Mouse (Mus musculus) kidney, adult 2 months (tissue): Measurements from ENCODE around the gene Zfyve26. TPM values are rescaled to one million over a fixed set of nuclear protein-coding genes. Genes with fewer than 3 reads are reported as not detected.

Experiments used
- DNase-seq: peaks from one replicate; pipeline ENCODE4 v3.0.0; 2021
- H3K27ac ChIP-seq: fragments of 200-500 bp; 2 replicates; pipeline ENCODE4 v1.5.1; 2012; ENCODE audit warnings: low read depth, low read length, control low read depth, inconsistent platforms; ENCODE audit not compliant: insufficient read depth
- H3K27me3 ChIP-seq: fragments of 200-500 bp; replicated peaks from 2 replicates; pipeline ENCODE4 v1.6.1; 2012; ENCODE audit warnings: mild to moderate bottlenecking, moderate library complexity, low read length, inconsistent platforms; ENCODE audit not compliant: control insufficient read depth, insufficient read depth
- H3K36me3 ChIP-seq: fragments of 200-500 bp; 2 replicates; pipeline ENCODE4 v1.6.1; 2012; ENCODE audit warnings: mild to moderate bottlenecking, moderate library complexity, low read length, inconsistent platforms; ENCODE audit not compliant: control insufficient read depth, insufficient read depth
- H3K4me1 ChIP-seq: fragments of 200-500 bp; 2 replicates; pipeline ENCODE4 v1.6.1; 2011; ENCODE audit warnings: low read length; ENCODE audit not compliant: control insufficient read depth, insufficient read depth
- H3K4me3 ChIP-seq: fragments of 200-500 bp; 2 replicates; pipeline ENCODE4 v1.5.1; 2011; ENCODE audit warnings: mild to moderate bottlenecking, low read depth, low read length, control low read depth; ENCODE audit not compliant: insufficient read depth
- CTCF ChIP-seq: fragments of 200-500 bp; conservative IDR thresholded peaks from 2 replicates; pipeline ENCODE4 v1.5.1; 2011; ENCODE audit warnings: low read depth, mild to moderate bottlenecking, control low read depth, low read length, moderate library complexity, mixed read lengths; ENCODE audit not compliant: insufficient read depth, insufficient read length
- POLR2A ChIP-seq: fragments of 200-500 bp; IDR thresholded peaks from one replicate; pipeline ENCODE4 v1.6.1; 2011; ENCODE audit warnings: low read depth, low read length, control low read depth
- WGBS: fragments of 180-500 bp; shearing (Covaris S2); methylation state at CpG from one replicate; pipeline ENCODE4 v1.1.7; 2018; 5-methylcytosine and 5-hydroxymethylcytosine counted together
- polyA plus RNA-seq: library from polyadenylated mRNA; depleted of rRNA; stranded (reverse); fragments of >200 nt; gene quantifications from 2 replicates; pipeline ENCODE4 v1.2.3, GENCODE M21; 2012

Gene Zfyve26
- polyA plus RNA-seq, 1 experiment, result 20.6 TPM

DNA sequence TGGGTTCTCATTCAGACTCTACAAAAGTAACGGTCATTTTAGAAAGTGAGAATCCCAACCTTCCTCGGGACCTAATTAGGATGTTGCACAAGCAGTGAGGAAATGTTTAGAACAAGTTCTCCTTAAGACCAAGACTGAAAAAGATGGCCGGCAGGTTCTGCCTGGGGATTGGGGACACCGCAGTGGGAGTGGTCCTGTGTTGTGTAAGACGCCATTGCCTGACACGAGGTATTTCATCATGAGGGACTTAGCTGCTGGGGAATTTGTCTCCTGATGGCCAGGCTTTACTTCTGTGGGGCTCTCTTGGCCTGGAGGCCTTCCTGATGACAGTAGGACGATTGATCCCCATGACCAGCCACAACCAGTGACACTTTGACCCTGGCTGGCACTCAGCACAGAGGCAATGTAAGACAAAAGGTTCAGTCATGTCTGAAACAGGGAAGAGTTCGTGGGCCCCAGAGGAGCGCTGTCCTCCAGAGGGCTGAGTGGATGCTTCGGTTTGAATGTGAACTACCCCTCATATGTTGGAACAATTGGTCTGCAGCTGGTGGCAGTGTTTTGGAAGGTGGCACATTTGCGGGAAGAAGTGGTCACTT, 60.5 kb downstream of the Zfyve26 start:
- DNase-seq, result no peak
- Histone ChIP-seq H3K4me3 (no peak overlapping the region), H3K27ac (no peak overlapping the region), H3K4me1 (no peaks in the 10 kb centered on the region), H3K36me3 (no peaks in the 10 kb centered on the region; the same call in none of the 2 replicates), H3K27me3 (no peaks in the 10 kb centered on the region)
- whole genome bisulfite sequencing, result 89% methylated on average over 11 of the region's 11 CpGs
- no peak for TF ChIP-seq POLR2A
- TF ChIP-seq CTCF, result no peak

DNA sequence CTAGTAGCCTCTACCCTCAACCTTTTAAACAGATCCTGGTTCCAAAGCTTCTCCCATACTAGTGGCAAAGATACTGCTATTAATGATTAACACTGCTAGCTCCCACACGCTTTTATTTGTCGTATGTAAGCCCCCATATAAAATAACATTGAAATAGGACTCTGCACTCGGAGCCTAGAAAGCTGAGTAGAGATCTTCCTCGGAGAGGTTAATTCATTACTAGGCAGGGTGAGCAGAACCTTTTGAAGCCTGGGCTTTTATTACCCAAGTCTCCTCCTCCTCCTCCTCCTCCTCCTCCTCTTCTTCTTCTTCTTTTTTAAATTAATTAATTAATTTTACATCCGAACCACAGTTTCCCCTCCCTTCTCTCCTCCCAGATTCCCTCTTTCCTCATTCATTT, 78.6 kb downstream of the Zfyve26 start:
- no peak for TF ChIP-seq POLR2A
- no peak for TF ChIP-seq CTCF
- Histone ChIP-seq H3K4me3 (no peak overlapping the region), H3K27ac (no peak overlapping the region), H3K4me1 (no peaks in the 10 kb centered on the region), H3K36me3 (no peaks in the 10 kb centered on the region), H3K27me3 (no peaks in the 10 kb centered on the region)
- WGBS, result 24% methylated on average over 5 of the region's 5 CpGs
- DNase-seq, result peak; percentile 20

DNA sequence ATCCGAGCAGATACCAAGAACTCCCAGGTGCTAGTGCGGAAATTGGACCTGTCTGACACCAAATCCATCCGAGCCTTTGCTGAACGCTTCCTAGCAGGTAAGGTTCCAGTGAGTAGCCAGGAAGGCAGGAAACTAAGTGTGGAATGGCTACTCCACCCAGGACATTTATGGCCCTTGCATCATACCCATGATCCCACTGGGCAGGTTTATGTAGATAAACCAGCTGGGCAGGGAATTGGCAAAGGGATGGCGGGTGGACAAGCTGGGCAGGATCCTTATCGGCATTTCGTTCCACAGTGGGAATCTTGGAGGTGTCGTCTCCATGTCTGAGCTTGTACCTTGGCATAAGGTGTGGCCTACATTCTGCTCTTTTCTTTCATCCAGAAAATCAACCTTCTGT, 84.7 kb downstream of the Zfyve26 start:
- TF ChIP-seq POLR2A (no peak), CTCF (no peak)
- Histone ChIP-seq H3K27ac (no peak overlapping the region), H3K27me3 (no peaks in the 10 kb centered on the region), H3K4me1 (no peaks in the 10 kb centered on the region), H3K36me3 (no peaks in the 10 kb centered on the region), H3K4me3 (no peak overlapping the region)
- 89% methylated on average over 8 of the region's 8 CpGs for WGBS
- no peak for DNase-seq

DNA sequence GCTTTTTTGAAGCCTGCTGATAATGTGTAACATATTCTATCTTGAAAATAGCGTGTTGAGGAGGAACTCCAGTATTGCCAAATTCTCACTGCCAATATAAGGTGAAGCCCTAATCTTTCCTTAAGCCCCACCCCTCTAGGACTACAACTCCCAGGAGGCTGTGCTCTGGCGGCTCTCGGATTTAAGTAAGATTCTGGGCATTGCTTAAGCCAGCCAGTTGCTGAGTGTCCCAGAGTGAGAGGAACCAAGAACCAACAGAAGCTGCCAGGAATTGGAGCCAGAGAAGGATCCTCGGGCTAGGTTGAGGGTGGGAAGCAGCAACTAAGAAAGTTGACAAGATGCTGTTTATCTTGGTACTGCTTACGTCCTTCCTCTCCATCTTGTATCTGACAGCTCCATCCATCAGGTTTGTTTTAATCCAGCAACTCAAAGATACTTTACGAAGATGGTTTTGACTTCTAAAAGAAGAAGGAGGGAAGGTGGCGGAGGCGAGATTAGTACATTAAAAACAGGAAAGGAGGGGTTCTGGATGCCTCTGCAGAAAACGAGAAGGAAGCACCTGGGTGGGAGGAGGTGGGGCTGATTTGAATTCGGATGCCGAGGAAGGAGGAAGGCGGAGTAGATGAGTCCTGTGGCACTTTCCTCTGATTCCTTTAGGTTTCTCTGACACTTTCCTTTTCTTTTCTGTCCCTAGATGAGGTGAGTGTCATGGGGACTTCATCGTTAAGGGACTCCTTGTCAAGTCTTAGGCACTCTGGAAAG, 87.2 kb downstream of the Zfyve26 start, which contains the start of gene Rdh12:
Rdh12 (plus strand) TSS at position 212 of the 762 bp plus-strand sequence.
- peak; percentile 21 for DNase-seq
- WGBS, result 4% methylated on average over 13 of the region's 13 CpGs
- Histone ChIP-seq H3K27ac (no peak within 1 kb of the TSS), H3K36me3 (no peaks in the 10 kb centered on the region), H3K27me3 (no peaks in the 10 kb centered on the region), H3K4me1 (no peaks in the 10 kb centered on the region), H3K4me3 (peak within 1 kb of the TSS; percentile 82)
- TF ChIP-seq CTCF, result no peak
- TF ChIP-seq POLR2A, result no peak

DNA sequence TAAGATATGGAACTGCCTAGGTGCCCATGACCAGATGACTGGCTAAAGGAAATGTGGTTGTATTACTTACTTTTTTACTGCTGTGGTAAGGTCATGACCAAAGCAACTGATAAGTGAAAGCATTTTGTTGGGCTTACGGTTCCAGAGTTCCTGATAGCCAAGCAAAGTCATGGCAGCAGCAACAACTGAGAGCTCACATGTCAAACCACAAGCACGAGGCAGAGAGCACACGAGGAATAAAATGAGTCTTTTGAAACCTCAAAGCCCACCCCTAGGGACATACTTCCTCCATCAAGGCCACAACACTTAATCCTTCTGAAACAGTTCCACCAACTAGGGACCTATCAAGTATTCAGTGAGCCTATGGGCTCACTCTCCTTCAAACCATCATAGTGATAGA, 94.2 kb downstream of the Zfyve26 start:
- Histone ChIP-seq H3K4me3 (no peak overlapping the region), H3K4me1 (no peaks in the 10 kb centered on the region), H3K36me3 (no peaks in the 10 kb centered on the region), H3K27me3 (no peaks in the 10 kb centered on the region), H3K27ac (no peak overlapping the region)
- DNase-seq, result no peak
- TF ChIP-seq POLR2A (no peak), CTCF (no peak)
- WGBS, result 82% methylated on average over 3 of the region's 3 CpGs

DNA sequence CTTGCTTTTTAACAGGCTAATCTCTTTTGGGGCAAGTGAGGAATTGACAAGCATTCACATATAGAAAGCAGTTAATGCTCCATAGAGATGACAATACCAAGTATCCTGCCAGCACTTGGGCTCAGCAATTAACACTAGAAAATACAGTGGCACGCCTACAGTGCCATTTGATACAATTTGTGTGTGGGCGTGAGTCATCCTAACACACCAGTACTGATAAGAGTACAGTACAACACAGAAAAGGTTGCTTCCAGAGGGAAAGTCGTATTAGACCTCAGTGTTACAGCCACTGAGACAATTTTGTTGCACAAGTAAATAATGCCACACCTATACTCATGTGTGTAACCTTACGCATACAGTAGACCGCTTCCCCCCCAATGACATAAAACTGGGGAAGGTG, 99.0 kb downstream of the Zfyve26 start:
- H3K27ac ChIP-seq, result no peak overlapping the region
- H3K4me3 ChIP-seq, result no peak overlapping the region
- WGBS, result 85% methylated on average over 5 of the region's 5 CpGs
- H3K4me1 ChIP-seq, result 0 out of 2 replicates have a peak, but pooled peaks cover under 1% of the 10 kb centered on the region
- H3K27me3 ChIP-seq, result no peaks in the 10 kb centered on the region
- no peaks in the 10 kb centered on the region for H3K36me3 ChIP-seq
- TF ChIP-seq CTCF (no peak), POLR2A (no peak)
- DNase-seq, result no peak

DNA sequence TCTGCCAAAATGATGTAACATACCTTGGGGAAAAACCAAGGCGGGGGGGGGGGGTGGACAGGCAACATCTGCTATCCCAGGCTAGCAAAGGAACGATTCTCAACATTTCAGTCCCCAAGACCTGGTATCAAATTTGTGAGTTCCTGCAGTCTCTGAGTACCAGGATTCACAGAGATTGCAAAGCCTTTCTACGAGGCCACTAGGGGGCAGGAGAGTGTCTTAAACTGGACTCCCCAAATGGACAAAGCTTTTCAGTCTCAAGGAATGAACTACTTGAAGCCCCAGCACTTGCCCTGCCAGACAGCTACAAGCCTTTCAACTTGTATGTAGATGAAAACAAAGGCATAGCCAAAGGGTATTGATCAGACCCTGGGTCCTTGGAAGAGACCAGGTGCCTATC, 102.7 kb downstream of the Zfyve26 start:
- no peak overlapping the region for H3K27ac ChIP-seq
- no peaks in the 10 kb centered on the region for H3K36me3 ChIP-seq
- peak; percentile 74 for DNase-seq
- peaks cover 8% of the 10 kb centered on the region; the same call in 1 of the 2 replicates for H3K4me1 ChIP-seq
- H3K4me3 ChIP-seq, result no peak overlapping the region
- 1% methylated on average over 3 of the region's 3 CpGs for WGBS
- TF ChIP-seq POLR2A (no peak), CTCF (peak; percentile 68)
- H3K27me3 ChIP-seq, result no peaks in the 10 kb centered on the region
